Mouse (Mus musculus) right cerebral cortex, postnatal 25 days (tissue): ENCODE measurements at regions not wholly inside any gene's neighbourhood (a gene's known extent, or its start where the extent isn't known, plus 50 kb on each side); places are given as distances from the start of the nearest gene placed in this dataset.

Experiments
- DNase-seq: peaks from one replicate; pipeline ENCODE4 v3.0.0; 2022

GRCm38 (mm10) chr13:54847764-54848183 lies 58.6 kb downstream of the Tspan17 start:
- DNase-seq: no peak

DNA sequence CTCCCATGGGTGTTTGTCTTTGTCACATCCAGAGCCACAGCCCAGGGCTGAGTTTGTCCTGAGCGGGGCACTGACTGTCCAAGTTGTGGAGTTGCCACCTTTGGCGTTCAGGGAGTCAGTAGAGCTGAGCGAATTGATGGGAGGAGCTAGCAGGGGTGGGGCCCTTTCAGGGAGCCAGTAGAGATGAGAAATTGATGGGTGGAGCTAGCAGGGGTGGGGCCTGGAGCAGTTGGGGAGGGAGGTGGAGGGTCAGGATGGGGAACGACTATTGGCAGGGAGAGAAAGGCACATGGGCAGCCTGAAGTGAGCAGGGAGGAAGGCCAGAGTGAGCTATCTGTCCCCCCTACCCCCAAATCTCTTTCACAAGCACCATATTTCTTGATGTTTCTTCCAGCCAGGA lies 62.0 kb downstream of the Tspan17 start:
- DNase-seq: no peak

DNA sequence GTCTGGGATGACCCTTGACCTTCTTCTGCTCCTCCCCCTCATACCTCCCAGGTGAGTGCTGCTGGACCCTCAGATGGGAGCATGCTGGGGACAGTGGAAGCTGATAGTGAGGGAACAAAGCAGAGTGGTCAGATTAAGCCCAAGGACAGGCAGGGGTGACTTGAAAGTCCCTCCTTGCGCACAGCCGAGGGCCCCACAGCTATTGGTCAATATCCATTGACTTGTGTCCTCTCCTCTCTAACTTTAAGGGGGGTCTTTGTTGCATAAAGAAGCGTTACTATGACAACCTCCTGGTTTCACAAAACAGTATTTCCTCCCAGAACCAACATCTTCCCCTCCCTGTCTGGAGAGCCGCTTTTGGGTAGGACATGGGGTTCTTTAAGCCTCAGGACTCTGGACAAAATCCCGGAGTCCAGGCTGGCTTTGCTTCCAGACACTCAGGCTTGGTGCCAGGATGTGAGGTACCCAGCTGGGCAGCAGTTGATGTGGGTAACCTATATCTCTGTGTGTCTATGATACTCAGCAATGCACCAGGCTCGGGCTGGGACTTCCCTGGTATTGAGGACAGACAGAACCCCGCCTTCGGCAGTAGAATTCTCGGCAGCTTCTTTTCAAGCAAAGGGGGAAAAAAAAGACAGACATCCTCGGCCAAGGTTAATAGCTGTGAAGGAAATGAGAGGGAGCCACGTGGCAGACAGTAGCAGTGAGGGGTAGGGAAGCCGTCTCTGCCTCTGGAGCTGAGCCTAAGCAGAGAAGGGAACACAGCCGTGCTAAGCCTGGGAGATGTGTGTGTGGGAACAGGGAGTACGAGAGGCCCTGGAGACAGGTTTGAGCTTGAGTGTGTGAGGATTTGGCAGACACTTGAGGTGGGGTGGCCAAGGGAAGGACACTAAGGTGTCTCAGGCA lies 66.4 kb downstream of the Tspan17 start:
- DNase-seq: no peak

GRCm38 (mm10) chr13:54862931-54863330 lies 73.8 kb downstream of the Tspan17 start:
- no peak for DNase-seq

DNA sequence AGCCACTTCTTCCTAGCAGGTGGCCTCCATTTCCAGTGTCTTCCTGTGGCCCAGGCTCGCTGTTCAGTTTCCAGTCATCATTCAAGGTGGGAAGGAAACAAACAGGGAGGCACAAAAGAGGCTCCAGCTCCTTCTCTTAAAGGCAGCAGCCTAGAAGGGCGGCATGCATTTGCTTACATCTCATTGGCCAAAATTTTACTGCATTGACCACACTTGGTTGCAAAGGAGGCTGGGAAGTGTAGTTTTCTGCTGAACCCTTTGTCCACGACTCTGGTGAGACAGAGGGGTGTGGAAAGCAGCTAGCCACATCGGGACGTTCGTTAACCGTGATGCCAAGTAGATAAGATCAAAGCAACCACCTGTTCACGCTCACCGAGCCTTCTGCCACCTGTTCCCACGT lies 74.9 kb downstream of the Tspan17 start:
- no peak for DNase-seq

- no peak for DNase-seq
These were observed 77.2 kb upstream of the Unc5a start for GRCm38 (mm10) chr13:54872004-54872403.

DNA sequence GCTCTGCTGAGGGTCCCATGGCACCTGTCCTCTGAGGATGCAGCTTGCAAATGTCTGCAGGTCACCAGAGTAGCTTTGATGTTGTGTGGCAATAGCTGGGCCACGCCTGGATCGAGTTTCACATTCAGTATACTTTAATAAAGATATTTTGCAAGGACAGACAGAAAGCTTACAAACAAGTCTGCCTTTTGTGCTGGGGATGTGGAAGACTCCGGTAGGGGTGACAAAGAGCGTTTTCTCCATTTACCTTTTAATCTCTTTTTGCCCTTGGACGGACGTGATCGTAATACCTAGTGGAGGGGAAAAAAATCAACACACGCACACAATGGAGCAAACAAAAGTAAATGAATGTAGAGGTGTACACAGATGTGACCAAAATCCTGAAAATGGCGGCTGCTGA lies 75.3 kb upstream of the Unc5a start:
- DNase-seq: no peak

DNA sequence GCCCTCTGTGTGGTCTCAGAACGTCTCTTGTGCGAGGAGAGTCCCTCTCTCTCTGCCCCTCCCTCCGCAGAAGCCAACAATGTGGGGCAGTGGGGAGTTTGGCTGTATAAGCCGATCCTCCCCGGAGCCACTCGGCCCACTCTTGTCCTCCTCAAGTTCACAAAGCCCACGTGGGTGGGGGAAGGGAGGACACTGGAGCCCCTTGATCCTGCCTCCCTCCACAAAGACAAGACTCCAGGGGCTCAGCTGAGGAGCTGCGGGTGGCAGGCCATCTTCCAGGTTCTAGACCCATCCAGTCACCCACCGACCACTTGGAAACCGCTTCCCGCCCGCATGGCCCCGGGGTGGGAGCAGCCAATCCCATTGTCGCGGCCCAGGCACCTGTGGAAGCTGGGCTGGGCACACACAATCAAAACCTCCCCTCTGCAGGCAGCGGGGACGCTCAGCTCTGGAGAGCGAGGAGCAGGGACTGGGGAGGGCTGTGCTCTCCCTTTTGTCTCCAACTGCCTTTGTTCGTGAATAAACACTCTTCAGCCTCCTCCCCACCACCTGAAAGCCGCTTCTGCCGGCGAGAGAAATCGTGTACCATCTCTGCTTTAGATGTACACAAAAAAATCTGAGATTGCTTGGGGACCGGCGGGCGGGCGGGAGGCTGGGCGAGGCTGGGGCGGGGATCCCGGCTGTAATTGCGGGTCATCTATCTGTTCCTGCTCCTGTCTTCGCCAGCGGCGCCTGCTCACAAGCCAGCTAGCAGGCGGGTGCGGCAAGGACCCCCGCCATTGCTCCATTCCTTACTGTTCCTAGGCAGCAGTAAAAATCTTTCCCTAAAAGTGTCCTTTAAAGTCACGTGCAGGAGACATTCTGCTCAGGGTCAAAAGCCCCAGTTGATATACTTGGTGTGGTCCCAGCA lies 74.7 kb upstream of the Unc5a start:
- peak; percentile 31 for DNase-seq

DNA sequence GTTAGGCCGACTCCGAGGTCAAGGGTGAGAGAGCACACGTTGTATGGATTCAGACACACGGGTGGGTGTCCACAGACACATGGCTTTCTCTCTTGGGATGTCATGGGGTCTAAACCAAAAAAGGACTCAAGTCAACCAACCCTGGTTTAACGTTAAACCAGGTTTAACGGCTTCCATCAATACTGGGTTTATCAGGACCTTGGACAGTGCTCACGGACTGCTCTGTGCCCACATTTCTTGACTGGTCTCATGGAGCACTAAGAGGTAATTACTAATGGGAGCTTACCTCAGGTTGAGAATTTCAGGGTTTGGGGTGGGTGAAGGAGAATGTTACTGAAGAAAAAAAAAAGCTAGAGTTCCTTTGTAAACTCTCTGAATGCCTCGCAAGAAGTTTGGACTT lies 72.7 kb upstream of the Unc5a start:
- DNase-seq: no peak

- DNase-seq: peak; percentile 44
These were observed 71.6 kb upstream of the Unc5a start for GRCm38 (mm10) chr13:54877656-54878055.

GRCm38 (mm10) chr13:54879325-54879724 lies 69.9 kb upstream of the Unc5a start:
- DNase-seq: peak; percentile 80

GRCm38 (mm10) chr13:54880204-54880603 lies 69.0 kb upstream of the Unc5a start:
- no peak for DNase-seq

DNA sequence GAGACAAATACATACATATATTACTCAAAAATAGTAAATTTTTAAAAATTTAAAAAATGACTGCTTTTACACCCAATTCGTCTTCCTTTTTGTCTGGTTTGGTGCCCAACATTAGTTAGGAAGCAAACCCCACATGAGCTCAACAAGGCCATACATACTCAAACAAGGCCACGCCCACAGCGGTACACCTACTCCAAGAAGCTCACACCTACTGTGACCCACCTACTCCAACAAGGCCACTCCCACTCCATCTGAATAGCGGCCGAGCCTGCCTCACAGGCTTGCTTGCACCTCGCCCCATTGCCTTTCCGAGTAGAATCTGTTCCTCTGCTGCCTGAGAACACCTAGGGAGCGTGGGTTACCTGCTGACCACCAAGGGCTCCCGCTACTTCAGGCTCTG lies 66.4 kb upstream of the Unc5a start:
- DNase-seq: no peak

DNA sequence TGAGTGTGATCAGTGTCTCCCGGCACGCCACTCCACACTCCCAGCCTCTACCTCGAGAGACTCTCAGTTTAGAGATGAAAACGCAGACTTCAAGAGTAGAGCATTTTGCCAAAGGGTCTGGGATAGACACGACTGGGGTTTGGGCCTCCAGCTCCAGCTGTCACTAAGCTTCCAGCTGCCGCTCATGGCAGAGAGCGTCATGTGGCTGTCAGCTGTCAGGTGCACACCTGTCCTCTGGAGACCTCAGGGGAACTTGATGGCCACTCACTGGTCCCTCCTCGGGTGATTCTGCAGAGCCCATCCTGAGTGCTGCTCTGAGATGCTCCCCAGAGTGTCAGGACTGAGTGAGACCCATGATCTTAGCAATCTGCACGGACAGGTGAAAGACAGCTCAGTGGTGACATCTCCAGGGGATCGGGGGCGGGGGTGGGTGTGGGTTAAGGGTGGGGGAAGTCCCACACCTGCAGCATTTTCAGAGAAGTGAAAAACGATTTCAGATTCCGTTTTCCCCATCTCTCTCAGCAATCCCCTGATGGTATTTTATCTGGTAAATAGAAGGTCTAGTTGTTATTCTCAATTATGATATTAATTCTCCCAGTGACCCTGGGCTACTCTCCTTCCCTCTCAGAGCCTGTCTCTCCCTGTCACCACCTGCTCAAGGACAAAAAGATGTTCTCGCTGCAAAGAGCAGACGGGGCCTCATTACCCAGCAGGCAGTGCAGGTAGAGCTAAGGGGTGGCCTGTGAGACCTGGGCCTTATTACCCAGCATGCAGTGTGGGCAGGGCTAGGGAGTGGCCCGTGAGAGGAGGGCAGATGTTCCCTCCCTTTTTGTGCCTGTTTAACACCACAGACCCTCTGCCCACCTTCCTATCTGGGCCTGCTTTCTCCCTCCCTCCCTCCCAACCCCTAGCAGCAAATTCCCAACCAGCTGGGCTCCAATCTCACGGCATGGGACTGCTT lies 65.2 kb upstream of the Unc5a start:
- no peak for DNase-seq

GRCm38 (mm10) chr13:54884709-54885460 lies 64.3 kb upstream of the Unc5a start:
- peak; percentile 47 for DNase-seq

GRCm38 (mm10) chr13:54887366-54887921 lies 61.8 kb upstream of the Unc5a start:
- DNase-seq: peak; percentile 44

DNA sequence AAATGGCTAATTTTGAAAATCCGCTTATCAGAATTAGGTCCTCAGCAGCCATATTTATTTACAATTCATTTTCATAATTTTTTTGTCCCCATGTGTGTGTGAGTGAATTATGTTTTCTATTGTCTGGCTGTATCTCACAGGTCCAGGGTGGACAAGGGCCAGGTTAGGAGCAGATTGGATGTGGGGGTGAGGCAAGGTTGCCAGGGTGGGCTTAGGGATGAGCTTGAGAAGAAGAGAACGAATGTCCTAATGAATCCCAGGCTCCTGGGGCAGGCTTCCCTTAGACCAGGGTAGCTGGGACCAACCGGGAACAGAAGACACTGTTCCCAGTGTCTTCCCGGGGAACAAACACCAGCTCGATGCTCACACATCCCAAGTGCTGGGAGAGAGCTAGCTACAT lies 61.2 kb upstream of the Unc5a start:
- no peak for DNase-seq

- DNase-seq: no peak
These were observed 59.4 kb upstream of the Unc5a start for GRCm38 (mm10) chr13:54889684-54890399.

DNA sequence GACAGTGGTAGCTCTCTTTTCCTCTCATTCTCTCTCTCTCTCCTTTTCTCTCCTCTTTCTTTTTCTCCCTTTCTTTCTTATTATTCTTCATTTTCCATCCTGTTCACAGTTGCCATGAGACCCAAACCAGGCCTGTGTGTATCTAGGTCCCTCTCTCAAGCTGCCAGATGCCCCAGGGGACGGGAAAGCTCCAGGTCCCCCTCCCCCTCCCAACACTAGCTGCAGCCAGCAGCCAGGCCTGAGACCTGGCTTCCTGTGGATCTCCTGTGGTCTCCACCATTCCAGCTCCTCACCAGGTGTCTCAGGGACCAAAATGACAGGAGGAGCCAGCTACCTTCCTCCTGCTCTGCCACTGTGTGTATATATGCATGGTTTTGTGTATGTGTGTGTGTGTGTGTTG lies 56.6 kb upstream of the Unc5a start:
- DNase-seq: no peak

DNA sequence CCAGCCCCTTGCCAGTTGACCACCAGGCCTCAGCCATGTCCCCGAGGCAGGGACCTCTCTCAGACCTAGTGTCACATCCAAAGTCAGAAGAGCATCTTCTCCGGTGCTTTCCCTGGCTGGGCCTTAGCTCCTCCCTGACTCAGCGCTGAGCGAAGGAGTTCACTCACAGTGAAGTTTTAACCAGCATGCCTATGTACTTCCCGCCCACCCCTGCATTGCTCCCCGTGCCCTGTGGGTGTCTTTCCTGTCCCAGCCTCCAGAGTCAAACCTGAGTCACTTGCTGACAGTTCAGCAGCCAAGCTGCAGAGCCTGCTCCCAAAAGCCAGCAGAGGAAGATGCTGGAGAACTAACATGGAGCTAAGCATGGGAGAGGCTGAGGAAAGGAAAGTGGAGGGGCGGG lies 55.6 kb upstream of the Unc5a start:
- no peak for DNase-seq

DNA sequence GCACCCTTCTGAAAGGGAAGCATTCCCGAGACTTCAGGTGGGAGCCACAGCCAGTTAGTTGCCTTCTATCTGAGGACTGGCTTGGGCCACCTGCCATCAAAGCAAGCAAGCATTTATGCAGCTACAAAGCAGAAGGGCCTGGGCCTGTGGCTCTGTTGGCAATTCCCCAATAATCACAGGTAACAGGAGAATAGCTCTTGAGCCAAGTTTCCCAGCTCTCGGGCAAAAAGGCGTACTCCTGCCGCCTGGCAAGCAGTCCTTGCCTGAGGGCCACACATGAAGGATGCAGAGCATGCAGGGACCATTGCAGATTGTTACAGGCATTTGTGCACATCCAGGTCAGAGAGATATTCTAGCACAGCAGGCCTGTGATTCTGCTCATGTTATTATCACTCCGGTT lies 53.2 kb upstream of the Unc5a start:
- DNase-seq: no peak
